Mouse (Mus musculus): ENCODE data around the gene Fgfrl1. TPM values are rescaled to one million over a fixed set of nuclear protein-coding genes. Genes with fewer than 3 reads are reported as not detected.
A peak's percentile ranks its signal among the peaks of the same experiment; 100 is the strongest.

Gene Fgfrl1
- polyA plus RNA-seq, 1 experiment from 2014 or later = 25.9 TPM

DNA sequence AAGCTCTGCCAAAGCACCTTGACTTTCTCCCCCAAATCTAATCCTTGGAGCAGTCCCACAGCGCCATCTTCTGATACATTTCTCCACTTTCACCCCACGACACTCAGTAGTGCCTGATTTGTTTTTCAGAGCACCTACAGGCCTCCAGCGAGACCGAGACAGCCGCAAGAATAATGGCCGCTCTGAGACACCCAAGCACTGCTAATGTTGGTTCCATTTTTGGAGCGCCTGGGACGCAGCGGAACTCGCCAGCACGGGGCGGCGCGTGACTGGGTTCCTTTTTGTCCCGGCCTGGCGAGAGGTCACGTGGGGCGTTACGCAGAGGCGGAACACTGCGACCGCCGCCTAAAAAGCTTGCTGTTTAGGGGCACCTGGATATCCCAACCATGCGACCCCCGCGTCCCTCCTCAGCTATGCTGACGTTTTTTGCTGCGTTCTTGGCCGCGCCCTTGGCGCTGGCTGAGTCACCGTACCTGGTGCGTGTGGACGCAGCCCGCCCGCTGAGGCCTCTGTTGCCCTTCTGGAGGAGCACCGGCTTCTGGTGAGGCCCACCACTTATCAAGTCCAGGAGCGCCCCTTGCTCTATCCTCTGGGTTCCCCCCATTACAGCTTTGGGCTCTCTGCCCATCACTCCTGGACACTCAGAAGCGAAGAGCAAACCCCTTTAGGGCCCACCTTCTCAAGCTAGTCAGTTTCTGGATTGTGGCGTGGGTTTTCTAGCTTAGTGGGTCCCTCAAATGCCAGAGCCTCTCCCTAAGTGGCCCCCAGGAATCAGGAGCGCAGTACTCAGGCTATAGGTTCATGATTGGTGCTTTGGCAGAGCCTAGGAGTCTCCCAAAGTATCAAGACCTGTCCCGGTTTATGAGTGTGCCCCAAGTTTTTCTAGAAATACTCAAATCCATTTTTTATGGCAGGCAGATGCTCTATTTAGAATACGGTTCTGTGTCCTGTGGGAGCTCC lies 22.9 kb upstream of the Fgfrl1 start, which contains the start of gene Dgkq:
TSS of gene Dgkq (minus strand) at position 696 of the 960 bp plus-strand sequence.
- Histone ChIP-seq H3K9me3 (no peaks in the 10 kb centered on the region), H3K27ac (peak within 1 kb of the TSS; percentile 89), H3K27me3 (replicated peaks) (no peaks in the 10 kb centered on the region), H3K9ac (peak within 1 kb of the TSS; percentile 68), H3K4me3 (replicated peaks) (peak within 1 kb of the TSS; percentile 59), H3K36me3 (peaks cover 15% of the 10 kb centered on the region; the same call in 1 of the 2 replicates), H3K4me2 (peak within 1 kb of the TSS; percentile 80), H3K4me1 (peaks cover 10% of the 10 kb centered on the region)
- WGBS = 4% methylated on average over 43 of the region's 43 CpGs
- ATAC-seq (ENCODE audit: insufficient read depth, low FRiP score, low read depth) = peak; percentile 85

- Histone ChIP-seq H3K9ac (no peak overlapping the region; the same call in 1 of the 2 replicates), H3K36me3 (peaks cover 15% of the 10 kb centered on the region; the same call in 1 of the 2 replicates), H3K4me1 (peaks cover 10% of the 10 kb centered on the region), H3K9me3 (no peaks in the 10 kb centered on the region), H3K27ac (peak overlapping the region; percentile 89; the same call in 1 of the 2 replicates), H3K4me2 (peak overlapping the region; percentile 80), H3K27me3 (replicated peaks) (no peaks in the 10 kb centered on the region), H3K4me3 (replicated peaks) (peak overlapping the region; percentile 59; the same call in 1 of the 2 replicates)
- no peak for ATAC-seq (ENCODE audit: insufficient read depth, low FRiP score, low read depth)
- WGBS = 69% methylated on average over 9 of the region's 9 CpGs
These were observed 22.2 kb upstream of the Fgfrl1 start for GRCm38 (mm10) chr5:108669986-108670385.

- H3K9ac ChIP-seq = no peak overlapping the region
- no peaks in the 10 kb centered on the region for H3K27me3 ChIP-seq (replicated peaks)
- peaks cover 10% of the 10 kb centered on the region for H3K4me1 ChIP-seq
- no peaks in the 10 kb centered on the region for H3K9me3 ChIP-seq
- peaks cover 15% of the 10 kb centered on the region; the same call in 1 of the 2 replicates for H3K36me3 ChIP-seq
- no peak overlapping the region for H3K4me2 ChIP-seq
- H3K27ac ChIP-seq = no peak overlapping the region
- no peak overlapping the region for H3K4me3 ChIP-seq (replicated peaks)
- ATAC-seq (ENCODE audit: insufficient read depth, low FRiP score, low read depth) = peak; percentile 29; the same call in 1 of the 2 replicates
These were observed 21.4 kb upstream of the Fgfrl1 start for GRCm38 (mm10) chr5:108670785-108671184.

- H3K9me3 ChIP-seq = no peaks in the 10 kb centered on the region
- H3K4me3 ChIP-seq (replicated peaks) = no peak overlapping the region
- peaks cover 15% of the 10 kb centered on the region; the same call in 1 of the 2 replicates for H3K36me3 ChIP-seq
- no peak overlapping the region for H3K9ac ChIP-seq
- H3K27ac ChIP-seq = no peak overlapping the region
- no peaks in the 10 kb centered on the region for H3K27me3 ChIP-seq (replicated peaks)
- no peak for ATAC-seq (ENCODE audit: insufficient read depth, low FRiP score, low read depth)
- peaks cover 10% of the 10 kb centered on the region for H3K4me1 ChIP-seq
- 95% methylated on average over 12 of the region's 12 CpGs for WGBS
- no peak overlapping the region for H3K4me2 ChIP-seq
These were observed 20.4 kb upstream of the Fgfrl1 start for GRCm38 (mm10) chr5:108671757-108672156.

- H3K4me1 ChIP-seq = peaks cover 15% of the 10 kb centered on the region
- H3K4me2 ChIP-seq = no peak overlapping the region
- no peak for ATAC-seq (ENCODE audit: insufficient read depth, low FRiP score, low read depth)
- H3K9ac ChIP-seq = no peak overlapping the region
- no peaks in the 10 kb centered on the region for H3K27me3 ChIP-seq (replicated peaks)
- no peak overlapping the region for H3K4me3 ChIP-seq (replicated peaks)
- 75% methylated on average over 2 of the region's 2 CpGs for WGBS
- H3K9me3 ChIP-seq = no peaks in the 10 kb centered on the region
- peaks cover 15% of the 10 kb centered on the region; the same call in 1 of the 2 replicates for H3K36me3 ChIP-seq
- H3K27ac ChIP-seq = no peak overlapping the region
These were observed 17.6 kb upstream of the Fgfrl1 start for GRCm38 (mm10) chr5:108674624-108675023.

GRCm38 (mm10) chr5:108675251-108675816 lies 16.8 kb upstream of the Fgfrl1 start, which contains the start of gene Slc26a1:
Gene Slc26a1, minus strand, starts transcription at chr5:108675569.
- Histone ChIP-seq H3K4me1 (peaks cover 12% of the 10 kb centered on the region), H3K9me3 (no peaks in the 10 kb centered on the region), H3K4me2 (no peak within 1 kb of the TSS), H3K27me3 (replicated peaks) (no peaks in the 10 kb centered on the region), H3K27ac (peak within 1 kb of the TSS; percentile 48), H3K9ac (no peak within 1 kb of the TSS), H3K36me3 (peaks cover 15% of the 10 kb centered on the region; the same call in 1 of the 2 replicates), H3K4me3 (replicated peaks) (no peak within 1 kb of the TSS)
- peak; percentile 15; the same call in 1 of the 2 replicates for ATAC-seq (ENCODE audit: insufficient read depth, low FRiP score, low read depth)
- 53% methylated on average over 9 of the region's 9 CpGs for WGBS

- 11% methylated on average over 5 of the region's 5 CpGs for whole genome bisulfite sequencing
- peak overlapping the region; percentile 65 for H3K4me2 ChIP-seq
These were observed 15.2 kb upstream of the Fgfrl1 start for GRCm38 (mm10) chr5:108676772-108677498.

GRCm38 (mm10) chr5:108677605-108678295 lies 14.4 kb upstream of the Fgfrl1 start:
- Histone ChIP-seq H3K4me3 (replicated peaks) (peak overlapping the region; percentile 36), H3K4me2 (peak overlapping the region; percentile 65), H3K27ac (peak overlapping the region; percentile 68), H3K9me3 (no peaks in the 10 kb centered on the region), H3K27me3 (replicated peaks) (no peaks in the 10 kb centered on the region), H3K4me1 (peaks cover 12% of the 10 kb centered on the region), H3K9ac (0 out of 2 replicates have a peak overlapping the region, but pooled peaks have one; percentile 29), H3K36me3 (0 out of 2 replicates have a peak, but pooled peaks cover 5% of the 10 kb centered on the region)
- ATAC-seq (ENCODE audit: insufficient read depth, low FRiP score, low read depth) = peak; percentile 59
- WGBS = 8% methylated on average over 25 of the region's 25 CpGs

More at GRCm38 (mm10) chr5:108676772-108677498, 15.2 kb upstream of the Fgfrl1 start:
- no peaks in the 10 kb centered on the region for H3K9me3 ChIP-seq
- H3K4me3 ChIP-seq (replicated peaks) = peak overlapping the region; percentile 36
- H3K36me3 ChIP-seq = peaks cover 12% of the 10 kb centered on the region; the same call in 1 of the 2 replicates
- peak overlapping the region; percentile 68 for H3K27ac ChIP-seq
- ATAC-seq (ENCODE audit: insufficient read depth, low FRiP score, low read depth) = peak; percentile 66
- no peaks in the 10 kb centered on the region for H3K27me3 ChIP-seq (replicated peaks)
- peaks cover 12% of the 10 kb centered on the region for H3K4me1 ChIP-seq
- H3K9ac ChIP-seq = no peak overlapping the region

DNA sequence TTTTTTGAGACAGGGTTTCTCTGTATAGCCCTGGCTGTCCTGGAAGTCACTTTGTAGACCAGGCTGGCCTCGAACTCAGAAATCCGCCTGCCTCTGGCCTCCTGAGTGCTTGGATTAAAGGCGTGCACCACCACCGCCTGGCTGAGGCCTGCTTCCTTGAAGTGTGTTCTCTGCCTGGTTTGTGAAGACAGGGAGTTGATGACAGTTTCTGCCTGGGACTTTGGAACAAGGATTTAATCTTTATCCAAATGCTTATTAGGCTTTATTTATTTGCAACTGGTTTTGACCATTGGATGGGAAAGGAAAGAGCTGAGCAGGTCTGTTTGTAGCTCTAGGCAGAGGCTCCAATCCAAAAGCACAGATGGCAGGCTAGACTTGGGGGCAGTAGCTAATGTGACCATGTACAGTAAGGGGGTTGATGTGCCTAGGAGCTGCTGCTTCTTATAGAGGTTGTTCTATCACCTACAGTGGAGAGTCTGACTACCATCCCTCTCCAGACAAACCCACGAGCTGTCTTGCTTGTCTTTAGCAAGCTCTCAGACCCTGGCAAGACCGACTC lies 13.8 kb upstream of the Fgfrl1 start:
- H3K4me1 ChIP-seq = peaks cover 12% of the 10 kb centered on the region
- no peaks in the 10 kb centered on the region for H3K36me3 ChIP-seq
- no peak overlapping the region for H3K9ac ChIP-seq
- no peak overlapping the region for H3K4me3 ChIP-seq (replicated peaks)
- H3K9me3 ChIP-seq = no peaks in the 10 kb centered on the region
- no peaks in the 10 kb centered on the region for H3K27me3 ChIP-seq (replicated peaks)
- WGBS = 91% methylated on average over 6 of the region's 6 CpGs
- no peak overlapping the region for H3K4me2 ChIP-seq
- no peak overlapping the region for H3K27ac ChIP-seq
- no peak for ATAC-seq (ENCODE audit: insufficient read depth, low FRiP score, low read depth)

- Histone ChIP-seq H3K4me2 (no peak overlapping the region), H3K9me3 (no peaks in the 10 kb centered on the region), H3K9ac (no peak overlapping the region), H3K4me3 (replicated peaks) (no peak overlapping the region), H3K4me1 (peaks cover 12% of the 10 kb centered on the region), H3K27ac (no peak overlapping the region), H3K27me3 (replicated peaks) (no peaks in the 10 kb centered on the region), H3K36me3 (no peaks in the 10 kb centered on the region)
- no peak for ATAC-seq (ENCODE audit: insufficient read depth, low FRiP score, low read depth)
- 50% methylated on average over 3 of the region's 3 CpGs for WGBS
These were observed 12.3 kb upstream of the Fgfrl1 start for GRCm38 (mm10) chr5:108679909-108680308.

All from stomach, embryonic 15.5 days (tissue).